Mouse (Mus musculus): ENCODE results near the gene Bad. TPM values are rescaled to one million over a fixed set of nuclear protein-coding genes. Genes with fewer than 3 reads are reported as not detected.
A peak's percentile ranks its signal among the peaks of the same experiment; 100 is the strongest.

The Bad gene
- polyA plus RNA-seq, 1 experiment from 2014 or later = 93.9 TPM

DNA sequence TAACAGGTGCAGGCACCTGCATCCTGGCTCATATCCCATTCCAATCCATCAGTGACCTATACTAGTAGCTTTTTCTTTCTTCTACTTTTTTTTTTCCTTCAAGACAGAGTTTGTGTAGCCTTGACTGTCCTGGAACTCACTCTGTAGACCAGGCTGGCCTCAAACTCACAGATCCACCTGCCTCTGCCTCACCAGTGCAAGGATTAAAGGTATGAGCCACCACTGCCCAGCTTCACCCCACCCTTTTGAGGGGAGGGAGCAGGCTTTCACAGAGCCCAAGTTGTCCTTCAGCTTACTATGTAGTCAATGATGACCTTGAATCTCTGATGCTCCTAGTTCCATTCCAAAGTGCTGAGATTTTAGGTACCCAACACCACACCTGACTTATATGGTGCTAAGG, 22.2 kb upstream of the Bad start:
- H3K9me3 ChIP-seq = no peaks in the 10 kb centered on the region
- no peaks in the 10 kb centered on the region for H3K36me3 ChIP-seq (replicated peaks)
- no peak overlapping the region for H3K9ac ChIP-seq
- H3K4me2 ChIP-seq = peak overlapping the region; percentile 96; the same call in 1 of the 2 replicates
- H3K4me1 ChIP-seq = peaks cover 27% of the 10 kb centered on the region
- no peak overlapping the region for H3K4me3 ChIP-seq
- no peak overlapping the region for H3K27ac ChIP-seq
- H3K27me3 ChIP-seq (replicated peaks) = peaks cover 17% of the 10 kb centered on the region
- ATAC-seq (replicated peaks) = no peak

- 42% methylated on average over 8 of the region's 8 CpGs for WGBS
- Histone ChIP-seq H3K4me2 (peak overlapping the region; percentile 96), H3K9me3 (no peaks in the 10 kb centered on the region), H3K27ac (no peak overlapping the region), H3K27me3 (replicated peaks) (peaks cover 24% of the 10 kb centered on the region), H3K4me1 (peaks cover 32% of the 10 kb centered on the region), H3K4me3 (peak overlapping the region; percentile 83), H3K9ac (no peak overlapping the region; the same call in 1 of the 2 replicates), H3K36me3 (replicated peaks) (no peaks in the 10 kb centered on the region)
- ATAC-seq (replicated peaks) = no peak
These were observed 21.6 kb upstream of the Bad start for GRCm38 (mm10) chr19:6919876-6920740.

DNA sequence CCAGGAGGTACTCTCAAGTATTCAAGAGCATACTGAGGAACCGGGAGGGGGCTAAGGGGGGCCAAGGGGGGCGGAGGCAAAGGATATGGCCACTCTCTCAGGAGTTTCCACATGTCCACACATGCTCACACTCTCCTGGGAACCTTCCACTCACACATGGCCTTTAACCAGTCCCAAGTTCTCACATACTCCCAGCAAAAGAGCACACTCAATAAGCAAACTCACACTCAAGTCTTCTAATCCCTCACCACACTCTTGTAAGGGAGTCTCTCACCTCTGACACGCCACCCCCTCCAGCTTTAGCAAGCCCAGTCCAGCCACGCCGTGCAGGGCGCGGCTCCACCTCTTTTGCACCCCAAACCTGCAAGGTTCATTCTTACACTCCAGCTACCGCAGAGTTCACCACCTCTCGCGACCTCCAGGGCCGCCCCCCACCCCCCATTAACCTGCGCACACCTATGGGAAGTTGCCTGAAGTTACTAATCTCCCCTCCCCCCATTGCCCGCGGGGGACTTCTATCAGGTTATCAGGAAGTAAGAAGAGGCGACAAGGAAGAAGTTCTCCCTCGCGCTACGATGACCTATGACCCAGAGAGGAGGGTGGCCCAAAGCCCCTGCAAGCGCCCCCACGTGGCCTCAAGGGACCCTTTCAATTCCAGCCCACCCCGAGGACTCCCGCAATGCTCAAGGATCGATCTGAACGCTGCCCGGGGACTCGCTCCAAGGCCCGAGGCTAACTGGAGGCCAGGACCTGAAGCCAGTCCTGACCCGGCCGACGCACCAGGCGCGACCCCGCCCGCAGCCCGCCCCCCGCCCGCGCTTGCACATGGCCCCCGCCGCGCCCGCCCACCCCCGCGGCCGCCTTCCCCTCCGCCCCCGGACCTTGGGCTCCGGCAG, 20.7 kb upstream of the Bad start:
- H3K27me3 ChIP-seq (replicated peaks) = peaks cover 33% of the 10 kb centered on the region
- no peaks in the 10 kb centered on the region for H3K9me3 ChIP-seq
- WGBS = 1% methylated on average over 48 of the region's 48 CpGs
- H3K27ac ChIP-seq = peak overlapping the region; percentile 83
- no peaks in the 10 kb centered on the region for H3K36me3 ChIP-seq (replicated peaks)
- H3K9ac ChIP-seq = peak overlapping the region; percentile 94
- ATAC-seq (replicated peaks) = peak; percentile 31
- H3K4me3 ChIP-seq = peak overlapping the region; percentile 83
- peaks cover 32% of the 10 kb centered on the region for H3K4me1 ChIP-seq
- H3K4me2 ChIP-seq = peak overlapping the region; percentile 96

DNA sequence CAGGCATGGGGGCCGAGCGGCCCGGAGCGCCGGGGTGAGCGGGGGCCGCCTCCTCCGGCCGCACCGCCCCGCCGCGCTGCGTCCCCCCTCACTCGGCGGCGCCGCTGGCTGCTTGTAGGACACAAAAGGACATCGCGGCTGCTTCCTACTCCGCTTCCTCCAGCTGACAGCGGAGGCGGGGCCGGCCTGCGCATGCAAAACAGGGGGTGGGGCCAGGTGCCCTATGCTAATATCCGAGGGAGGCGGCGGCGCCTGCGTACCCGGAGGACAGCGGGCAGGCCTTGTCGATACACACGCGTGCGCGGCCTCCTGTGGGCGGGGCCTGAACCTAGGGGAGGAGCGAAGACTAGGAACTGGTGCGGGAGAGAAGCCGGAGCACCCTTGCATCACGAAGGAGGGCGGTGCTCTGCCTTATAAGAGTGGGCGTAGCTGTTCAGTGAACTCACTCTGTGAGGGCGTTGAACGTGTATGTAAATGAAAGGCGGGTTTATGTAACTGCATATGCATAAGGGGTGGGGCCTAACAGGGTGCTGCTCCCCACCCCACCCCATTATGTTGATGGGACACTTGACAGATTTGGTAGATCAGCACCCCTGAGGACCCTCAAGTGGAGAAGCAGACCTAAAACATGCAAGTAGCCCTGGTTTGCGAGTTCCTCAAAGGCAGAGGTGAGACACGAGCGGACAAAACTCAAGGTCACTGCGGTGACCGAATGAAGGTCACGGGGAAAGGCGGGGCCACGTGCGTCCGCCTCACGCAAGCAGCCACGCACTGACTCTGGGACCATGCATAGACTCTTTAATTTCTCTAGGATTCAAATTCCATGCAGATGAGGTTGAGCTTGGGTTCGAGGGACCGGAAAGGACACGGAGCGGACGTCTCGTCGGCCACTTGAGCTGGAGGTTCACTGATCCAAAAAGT, 19.8 kb upstream of the Bad start, which contains the start of gene Esrra:
Gene Esrra (minus strand): TSS at position 167 of the 921 bp plus-strand sequence.
- Histone ChIP-seq H3K9ac (peak within 1 kb of the TSS; percentile 94), H3K27me3 (replicated peaks) (peaks cover 42% of the 10 kb centered on the region), H3K4me3 (peak within 1 kb of the TSS; percentile 83), H3K36me3 (replicated peaks) (no peaks in the 10 kb centered on the region), H3K4me2 (peak within 1 kb of the TSS; percentile 96), H3K9me3 (no peaks in the 10 kb centered on the region), H3K4me1 (peaks cover 35% of the 10 kb centered on the region), H3K27ac (peak within 1 kb of the TSS; percentile 83)
- ATAC-seq (replicated peaks) = peak; percentile 95
- under 1% methylated on average over 66 of the region's 66 CpGs for WGBS

DNA sequence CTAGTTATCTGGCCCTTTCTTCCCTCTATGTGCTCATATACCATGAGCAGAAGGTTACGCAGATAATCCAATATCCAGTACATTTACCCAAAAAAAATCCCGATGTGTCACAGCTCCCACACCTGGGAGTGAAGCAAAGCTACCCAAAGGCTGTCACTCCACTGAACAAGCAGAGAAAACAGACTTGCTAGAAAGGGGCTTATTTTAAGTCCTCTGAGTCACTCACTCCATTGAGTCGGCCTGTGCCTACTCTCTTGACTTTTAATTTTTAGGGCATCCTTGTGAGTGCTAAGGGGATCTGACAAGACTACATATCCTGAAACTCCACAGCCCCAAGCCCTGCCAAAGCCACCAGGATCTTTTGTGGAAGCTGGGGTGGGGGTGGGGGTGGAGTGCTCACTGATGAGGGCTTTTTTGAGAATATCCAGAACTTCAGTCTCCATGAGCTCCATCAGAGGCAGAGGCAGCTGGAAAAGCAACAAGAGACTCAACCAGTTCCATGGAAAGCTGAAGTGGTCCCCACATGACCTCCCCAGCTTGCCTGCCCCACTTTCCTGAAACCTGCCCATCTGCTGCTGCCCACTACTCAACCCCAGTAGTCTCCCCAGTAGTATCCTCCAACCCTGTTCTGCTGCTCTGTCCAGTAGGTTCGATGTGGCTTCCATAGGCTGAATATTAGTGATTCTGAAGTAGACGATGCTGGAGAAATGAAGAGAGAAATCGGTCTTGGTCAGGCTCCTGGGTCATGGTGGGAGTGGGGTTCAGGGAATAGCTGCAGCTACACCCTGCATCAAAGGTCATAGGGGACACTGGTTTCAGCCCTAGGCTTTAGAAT, 18.5 kb upstream of the Bad start:
- Histone ChIP-seq H3K27me3 (replicated peaks) (peaks cover 54% of the 10 kb centered on the region), H3K4me2 (peak overlapping the region; percentile 96; the same call in 1 of the 2 replicates), H3K9ac (no peak overlapping the region), H3K36me3 (replicated peaks) (no peaks in the 10 kb centered on the region), H3K27ac (no peak overlapping the region), H3K4me3 (0 out of 2 replicates have a peak overlapping the region, but pooled peaks have one; percentile 83), H3K9me3 (no peaks in the 10 kb centered on the region), H3K4me1 (peaks cover 40% of the 10 kb centered on the region)
- 60% methylated on average over 6 of the region's 6 CpGs for WGBS
- no peak for ATAC-seq (replicated peaks)

DNA sequence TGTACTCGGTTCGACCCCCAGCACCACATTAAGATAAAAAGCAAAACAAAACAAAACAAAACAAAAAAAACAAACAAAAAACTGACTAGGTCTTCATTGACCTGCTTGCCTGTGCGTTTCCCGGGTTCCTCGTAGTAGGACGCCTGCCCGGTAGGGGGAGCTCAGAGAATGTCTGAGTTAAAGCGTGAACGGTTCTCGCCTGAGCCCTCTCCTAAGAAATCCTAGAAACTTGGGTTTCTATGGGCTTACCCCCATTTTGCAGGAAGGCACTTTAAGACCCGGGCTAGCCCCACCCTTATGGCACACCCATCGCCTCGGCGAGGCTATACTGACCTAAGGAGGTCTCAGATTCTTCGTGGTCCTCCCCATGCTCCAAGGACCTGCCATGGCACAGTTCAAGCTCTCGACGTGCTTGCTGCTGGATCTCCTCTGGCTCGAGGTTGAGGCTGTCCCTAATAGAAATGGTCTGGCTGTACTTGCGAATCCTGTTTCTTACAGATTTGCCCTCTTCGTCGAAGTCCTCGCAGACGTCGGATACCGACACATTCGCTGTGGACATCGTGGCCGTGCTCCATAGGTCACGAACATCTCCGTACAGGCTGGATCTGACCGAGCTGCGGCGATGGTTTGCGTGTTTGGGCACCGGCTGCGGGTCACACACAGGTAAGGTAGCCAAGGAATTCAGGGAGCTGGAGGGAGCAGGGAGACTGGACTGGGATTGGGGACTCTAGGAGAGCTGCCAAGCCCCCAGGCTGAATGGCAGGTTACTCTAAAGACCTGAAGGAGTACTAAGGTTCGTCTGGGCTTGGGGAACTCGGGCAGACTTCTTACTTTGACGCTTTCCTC, 17.0 kb upstream of the Bad start:
- Histone ChIP-seq H3K36me3 (replicated peaks) (no peaks in the 10 kb centered on the region), H3K4me1 (peaks cover 34% of the 10 kb centered on the region), H3K27me3 (replicated peaks) (peaks cover 65% of the 10 kb centered on the region), H3K4me2 (0 out of 2 replicates have a peak overlapping the region, but pooled peaks have one; percentile 14), H3K4me3 (peak overlapping the region; percentile 10; the same call in 1 of the 2 replicates), H3K9ac (no peak overlapping the region), H3K27ac (no peak overlapping the region), H3K9me3 (no peaks in the 10 kb centered on the region)
- no peak for ATAC-seq (replicated peaks)
- 4% methylated on average over 39 of the region's 39 CpGs for WGBS

GRCm38 (mm10) chr19:6925307-6925573, 16.4 kb upstream of the Bad start, which contains the start of gene Catsperz:
Gene Catsperz, minus strand, starts transcription at chr19:6925380.
- peaks cover 28% of the 10 kb centered on the region for H3K4me1 ChIP-seq
- peaks cover 69% of the 10 kb centered on the region for H3K27me3 ChIP-seq (replicated peaks)
- WGBS = 4% methylated on average over 9 of the region's 9 CpGs
- no peak within 1 kb of the TSS for H3K9ac ChIP-seq
- H3K27ac ChIP-seq = no peak within 1 kb of the TSS
- H3K4me3 ChIP-seq = peak within 1 kb of the TSS; percentile 10; the same call in 1 of the 2 replicates
- H3K4me2 ChIP-seq = 0 out of 2 replicates have a peak within 1 kb of the TSS, but pooled peaks have one; percentile 14
- H3K9me3 ChIP-seq = no peaks in the 10 kb centered on the region
- no peaks in the 10 kb centered on the region for H3K36me3 ChIP-seq (replicated peaks)
- no peak for ATAC-seq (replicated peaks)

DNA sequence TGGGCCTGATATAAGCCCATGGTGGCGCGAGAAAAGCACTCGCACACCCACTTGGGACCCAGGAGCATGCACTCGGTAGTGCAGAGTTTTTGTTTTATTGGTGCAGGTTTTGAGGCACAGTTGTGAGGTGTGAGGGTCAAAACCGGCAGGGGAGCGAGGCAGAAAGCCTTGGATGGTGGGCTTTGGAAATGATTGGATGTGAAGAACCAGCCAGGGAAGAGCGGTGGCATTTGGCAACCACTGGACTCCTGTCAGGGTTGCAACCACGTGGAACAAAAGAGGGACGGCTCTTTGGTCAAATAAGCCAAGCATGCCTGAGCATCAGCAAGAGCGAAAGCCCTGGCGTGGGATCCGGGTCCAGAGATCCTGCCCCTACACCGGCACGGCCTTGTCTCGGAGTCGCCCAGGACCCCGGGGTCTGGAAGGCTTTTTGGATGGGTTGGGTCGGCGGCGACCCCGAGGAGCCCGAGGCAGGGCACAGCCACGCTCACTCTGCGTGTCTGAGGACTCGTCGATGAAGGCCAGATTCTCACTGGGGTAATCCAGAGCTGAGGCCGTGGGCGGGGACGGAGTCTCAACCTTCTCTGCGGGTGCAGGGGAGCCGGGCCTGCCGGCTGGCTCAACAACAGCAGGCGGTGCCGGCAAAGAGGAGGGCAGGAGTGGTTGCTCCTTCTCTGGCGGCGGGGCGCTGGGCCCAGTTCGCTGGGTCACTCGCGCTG, 15.9 kb upstream of the Bad start:
- Histone ChIP-seq H3K4me1 (peaks cover 23% of the 10 kb centered on the region), H3K27me3 (replicated peaks) (peaks cover 72% of the 10 kb centered on the region), H3K4me3 (no peak overlapping the region), H3K36me3 (replicated peaks) (no peaks in the 10 kb centered on the region), H3K9me3 (no peaks in the 10 kb centered on the region), H3K9ac (no peak overlapping the region), H3K4me2 (no peak overlapping the region), H3K27ac (no peak overlapping the region)
- WGBS = 5% methylated on average over 40 of the region's 40 CpGs
- ATAC-seq (replicated peaks) = no peak

GRCm38 (mm10) chr19:6926559-6927255, 15.0 kb upstream of the Bad start:
- Histone ChIP-seq H3K36me3 (replicated peaks) (no peaks in the 10 kb centered on the region), H3K4me3 (peak overlapping the region; percentile 18), H3K4me1 (peaks cover 20% of the 10 kb centered on the region), H3K9me3 (no peaks in the 10 kb centered on the region), H3K27me3 (replicated peaks) (peaks cover 82% of the 10 kb centered on the region), H3K27ac (no peak overlapping the region), H3K9ac (no peak overlapping the region), H3K4me2 (peak overlapping the region; percentile 39)
- 11% methylated on average over 26 of the region's 26 CpGs for WGBS
- no peak for ATAC-seq (replicated peaks)

All from midbrain, embryonic 15.5 days (tissue).